Mouse (Mus musculus) c-Kit-positive CD71-negative TER-119-negative erythroid progenitor cells, embryonic 14.5 days (primary cell): ENCODE measurements at regions not wholly inside any gene's neighbourhood (a gene's known extent, or its start where the extent isn't known, plus 50 kb on each side); places are given as distances from the start of the nearest gene placed in this dataset.

Source experiments
- DNase-seq: peaks from one replicate; pipeline ENCODE4 v3.0.0-alpha.2; 2013; ENCODE audit warnings: low read depth

GRCm38 (mm10) chr16:78247189-78247588 is 54.1 kb upstream of the Cxadr start:
- no peak for DNase-seq

GRCm38 (mm10) chr16:78242678-78243077 is 58.6 kb upstream of the Cxadr start:
- DNase-seq = no peak

- no peak for DNase-seq
These were observed 61.1 kb upstream of the Cxadr start for GRCm38 (mm10) chr16:78240152-78240551.

- no peak for DNase-seq
These were observed 63.1 kb upstream of the Cxadr start for GRCm38 (mm10) chr16:78238052-78238701.

- no peak for DNase-seq
These were observed 63.6 kb upstream of the Cxadr start for GRCm38 (mm10) chr16:78237641-78238051.

GRCm38 (mm10) chr16:78236746-78237640 is 64.3 kb upstream of the Cxadr start:
- DNase-seq = no peak

- no peak for DNase-seq
These were observed 69.1 kb upstream of the Cxadr start for GRCm38 (mm10) chr16:78232205-78232604.

GRCm38 (mm10) chr16:78229013-78229412 is 72.3 kb upstream of the Cxadr start:
- DNase-seq = no peak

- no peak for DNase-seq
These were observed 78.9 kb upstream of the Cxadr start for GRCm38 (mm10) chr16:78222377-78222776.

GRCm38 (mm10) chr16:78221781-78222180 is 79.5 kb upstream of the Cxadr start:
- DNase-seq = no peak

GRCm38 (mm10) chr16:78217633-78218032 is 83.7 kb upstream of the Cxadr start:
- DNase-seq = no peak

- DNase-seq = no peak
These were observed 84.4 kb upstream of the Cxadr start for GRCm38 (mm10) chr16:78216752-78217351.

GRCm38 (mm10) chr16:78211687-78212086 is 89.6 kb upstream of the Cxadr start:
- DNase-seq = no peak

- DNase-seq = no peak
These were observed 93.0 kb upstream of the Cxadr start for GRCm38 (mm10) chr16:78208321-78208720.

- DNase-seq = no peak
These were observed 97.0 kb upstream of the Cxadr start for GRCm38 (mm10) chr16:78204332-78204731.

GRCm38 (mm10) chr16:78200044-78200830 is 101.1 kb upstream of the Cxadr start:
- DNase-seq = no peak

- DNase-seq = no peak
These were observed 102.0 kb upstream of the Cxadr start for GRCm38 (mm10) chr16:78199252-78199651.

GRCm38 (mm10) chr16:78198642-78199121 is 102.6 kb upstream of the Cxadr start:
- DNase-seq = peak; percentile 75

- peak; percentile 77 for DNase-seq
These were observed 103.9 kb upstream of the Cxadr start for GRCm38 (mm10) chr16:78197252-78197896.

- no peak for DNase-seq
These were observed 130.4 kb upstream of the Cxadr start for GRCm38 (mm10) chr16:78170627-78171605.
